Mouse (Mus musculus) megakaryocyte-erythroid progenitor cell, adult 5-6 weeks (primary cell): Measurements from ENCODE around the gene Ripply3. TPM values are rescaled to one million over a fixed set of nuclear protein-coding genes. Genes with fewer than 3 reads are reported as not detected.
A peak's percentile ranks its signal among the peaks of the same experiment; 100 is the strongest.
"Not testable (repeated sequence)": the region's sequence is repeated elsewhere in the genome, so short reads cannot be mapped to it uniquely, and the experiment has no call there.

Source experiments
- ATAC-seq: replicated peaks from 2 replicates; pipeline ENCODE4 v1.8.0; 2016; ENCODE audit warnings: mild to moderate bottlenecking, inconsistent platforms; ENCODE audit not compliant: severe bottlenecking, poor library complexity, low FRiP score, low TSS enrichment
- total RNA-seq, 2 experiments: library from RNA; stranded (forward) in 1 of 2; stranded (reverse) in 1 of 2; fragments of 200-1000, 215-1000 nt in 1 of 2; fragments of >200 nt in 1 of 2; fragmentation: Nextera tagmentation in 1 of 2; gene quantifications; 2 replicates each; pipeline ENCODE4 v1.2.3; 2014 to 2017

The Ripply3 gene
- total RNA-seq, 2 experiments from 2014 or later = 0.39 to 2.2 TPM

- peak; percentile 72 for ATAC-seq
Measured at GRCm38 (mm10) chr16:94313229-94314030, 14.8 kb upstream of the Ripply3 start, which contains the start of gene Hlcs. TSS of gene Hlcs (minus strand) at chr16:94313571.

GRCm38 (mm10) chr16:94314626-94315025 lies 13.6 kb upstream of the Ripply3 start:
- ATAC-seq = no peak

GRCm38 (mm10) chr16:94315215-94315614 lies 13.0 kb upstream of the Ripply3 start:
- ATAC-seq = no peak

- peak; percentile 31 for ATAC-seq
Measured at GRCm38 (mm10) chr16:94317752-94318151, 10.5 kb upstream of the Ripply3 start.

- ATAC-seq = no peak
Measured at GRCm38 (mm10) chr16:94320223-94320622, 8.0 kb upstream of the Ripply3 start.

- ATAC-seq = no peak
Measured at GRCm38 (mm10) chr16:94323681-94324080, 4.5 kb upstream of the Ripply3 start.

- peak; percentile 40 for ATAC-seq
Measured at GRCm38 (mm10) chr16:94326008-94326407, 2.2 kb upstream of the Ripply3 start.

- peak; percentile 24; the same call in 1 of the 2 replicates for ATAC-seq
Measured at GRCm38 (mm10) chr16:94328881-94329867, 954 bp downstream of the Ripply3 start.

- no peak for ATAC-seq
Measured at GRCm38 (mm10) chr16:94330429-94330828, 2.2 kb downstream of the Ripply3 start.

- 0 out of 2 replicates have a peak, but pooled peaks have one; percentile 8 for ATAC-seq
Measured at GRCm38 (mm10) chr16:94331233-94331885, 3.1 kb downstream of the Ripply3 start.

GRCm38 (mm10) chr16:94331886-94332252 lies 3.6 kb downstream of the Ripply3 start:
- peak; percentile 60 for ATAC-seq

- no peak for ATAC-seq
Measured at GRCm38 (mm10) chr16:94335656-94336055, 7.4 kb downstream of the Ripply3 start.

GRCm38 (mm10) chr16:94339164-94340160 lies 11.2 kb downstream of the Ripply3 start:
- ATAC-seq = not testable (repeated sequence)

- no peak; the same call in 1 of the 2 replicates for ATAC-seq
Measured at GRCm38 (mm10) chr16:94345733-94346132, 17.5 kb downstream of the Ripply3 start.

- ATAC-seq = no peak
Measured at GRCm38 (mm10) chr16:94347080-94347731, 19.0 kb downstream of the Ripply3 start.

GRCm38 (mm10) chr16:94348779-94349178 lies 20.6 kb downstream of the Ripply3 start:
- ATAC-seq = no peak

- no peak for ATAC-seq
Measured at GRCm38 (mm10) chr16:94349588-94350286, 21.5 kb downstream of the Ripply3 start.
